Mouse (Mus musculus): ENCODE measurements at regions not wholly inside any gene's neighbourhood (a gene's known extent, or its start where the extent isn't known, plus 50 kb on each side); places are given as distances from the start of the nearest gene placed in this dataset.

DNA sequence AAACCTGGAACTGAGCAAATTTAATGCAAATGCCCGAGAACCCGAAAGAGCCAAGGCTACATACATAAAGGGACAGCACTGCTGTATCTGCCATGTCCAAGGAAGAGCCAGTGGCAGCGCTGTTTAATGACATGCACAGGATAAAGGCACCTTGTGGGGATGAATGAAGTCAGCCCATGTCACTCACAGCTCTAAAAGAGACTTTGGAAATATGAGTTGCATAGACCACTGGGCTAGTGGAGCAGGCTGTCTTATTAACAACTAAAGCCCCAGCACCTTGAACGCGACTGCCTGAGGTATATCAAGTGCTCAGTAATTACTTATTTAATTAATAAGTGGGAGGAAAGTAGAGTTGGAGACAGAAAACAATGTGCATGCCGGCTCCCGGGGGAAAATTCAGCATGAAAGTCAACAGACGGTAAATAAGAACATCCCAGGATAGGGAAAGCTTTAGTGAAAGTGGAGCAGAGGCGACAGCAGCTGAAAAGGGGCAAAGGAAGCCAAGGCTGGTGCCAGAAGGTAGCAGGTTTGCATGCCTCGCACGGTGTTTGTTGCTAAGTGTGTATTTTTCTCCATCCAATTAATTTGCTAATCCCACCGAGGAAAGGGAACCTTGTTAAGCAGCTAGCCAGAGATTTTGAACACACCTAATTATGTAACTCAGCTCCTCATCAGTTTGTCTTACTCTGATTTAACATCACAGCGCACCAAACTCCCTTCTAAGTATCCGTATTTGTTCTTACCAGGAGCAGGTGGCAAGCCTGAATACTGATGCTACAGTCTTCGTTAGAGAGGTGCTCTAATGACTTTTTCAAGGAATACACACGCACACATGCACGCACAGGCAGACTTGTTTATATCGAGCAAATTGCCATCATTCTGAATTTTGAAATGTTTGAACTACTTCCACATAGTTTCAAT lies 167.4 kb downstream of the Triml1 start:
- DNase-seq (ENCODE audit: low spot score in 2 of 2): no peak

DNA sequence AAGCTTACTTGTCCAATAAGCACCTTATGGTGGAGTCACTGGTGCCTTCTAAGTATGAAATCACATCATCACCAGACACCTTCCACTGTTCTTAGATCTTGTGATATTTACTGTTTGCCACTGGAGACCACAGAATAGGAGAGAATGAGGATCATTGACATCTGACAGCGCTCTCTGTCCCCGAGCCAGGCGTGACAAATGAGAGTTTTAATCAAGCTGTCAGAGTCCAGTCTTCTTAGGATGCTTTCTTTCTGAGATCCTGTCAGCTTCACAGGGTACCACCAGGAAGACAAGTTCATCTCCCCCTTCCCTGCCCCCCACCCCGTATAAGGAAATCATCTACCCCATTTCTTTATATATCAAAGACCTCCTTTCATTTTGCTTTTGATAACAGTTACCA lies 168.7 kb downstream of the Triml1 start:
- DNase-seq (ENCODE audit: low spot score in 2 of 2): no peak

DNA sequence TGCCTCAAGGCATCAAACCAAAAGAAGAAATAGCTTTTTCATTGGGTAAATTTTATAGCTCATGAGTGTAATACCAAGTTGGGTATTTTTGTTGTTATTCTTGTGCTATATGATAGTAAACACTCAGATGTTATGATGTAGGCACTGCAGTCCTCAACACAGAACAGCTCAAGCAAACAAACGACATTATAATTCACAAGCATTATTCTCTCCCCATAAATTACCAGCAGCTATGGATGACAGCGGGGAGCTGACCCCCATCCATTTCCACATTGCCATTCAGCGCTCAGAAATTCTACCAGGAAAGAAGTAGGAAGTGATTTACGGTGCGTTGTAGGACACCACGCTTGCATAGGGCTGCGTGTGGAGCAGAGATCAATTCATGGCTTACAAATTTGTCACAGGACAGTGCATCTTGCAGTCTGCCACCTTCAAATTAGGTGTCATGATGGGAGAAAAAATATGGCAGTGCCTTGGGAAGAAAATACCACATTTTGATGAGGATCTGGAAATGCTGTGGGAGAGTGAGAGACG lies 173.4 kb downstream of the Triml1 start:
- no peak for DNase-seq (ENCODE audit: low spot score in 2 of 2)

DNA sequence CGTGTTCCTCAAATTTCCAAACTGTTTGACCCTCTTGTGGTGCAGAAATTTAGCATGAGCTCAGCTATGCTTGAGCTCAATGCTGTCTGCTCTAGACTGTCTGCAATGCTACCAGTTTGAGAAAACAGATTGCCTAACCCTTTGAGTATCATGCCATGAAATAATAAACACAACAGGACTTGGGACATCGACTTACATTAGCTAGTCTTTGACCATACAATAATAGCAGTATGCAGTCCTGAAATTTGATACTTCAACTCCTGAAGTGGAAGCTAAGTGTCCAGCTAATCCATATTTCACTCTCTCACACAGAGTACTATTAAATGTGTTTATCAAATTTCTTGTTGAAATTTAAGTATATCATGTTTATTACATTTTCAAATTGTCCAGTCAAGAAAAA lies 176.8 kb downstream of the Triml1 start:
- DNase-seq (ENCODE audit: low spot score in 2 of 2): no peak

DNA sequence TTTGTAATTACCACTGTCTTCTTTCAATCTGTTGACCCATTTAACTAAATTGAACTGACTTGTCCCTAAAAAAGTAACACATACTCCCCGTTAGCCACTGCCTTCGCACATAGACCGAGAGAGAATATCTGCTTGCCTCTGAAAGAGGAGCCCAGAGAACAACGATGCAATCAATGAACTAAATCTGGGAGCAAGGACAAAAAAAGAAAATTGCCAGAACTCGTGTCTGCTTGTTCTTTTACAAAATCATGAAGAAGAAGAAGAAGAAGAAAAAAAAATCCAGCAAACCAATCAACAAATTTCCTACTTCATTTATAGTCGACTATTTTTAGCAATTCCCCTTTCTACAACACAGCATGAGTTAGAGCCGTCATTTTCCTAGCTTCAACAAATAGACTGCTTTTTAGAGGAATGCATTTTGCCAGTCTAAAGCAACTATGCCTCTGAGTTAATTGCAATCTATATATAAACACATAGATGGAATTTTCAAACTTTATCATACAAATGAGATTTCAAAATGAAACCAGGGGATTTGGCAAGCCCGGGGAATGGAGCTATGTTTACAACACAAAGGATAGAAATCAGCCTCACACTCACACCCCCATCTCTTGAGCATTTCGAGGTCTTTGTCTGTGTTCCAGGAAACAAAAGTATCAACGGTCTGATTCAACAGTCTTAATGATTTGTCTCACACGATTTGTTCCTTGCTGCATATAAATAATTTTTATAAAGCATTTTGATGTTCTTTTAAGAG lies 183.1 kb downstream of the Triml1 start:
- no peak for DNase-seq (ENCODE audit: low spot score in 2 of 2)

DNA sequence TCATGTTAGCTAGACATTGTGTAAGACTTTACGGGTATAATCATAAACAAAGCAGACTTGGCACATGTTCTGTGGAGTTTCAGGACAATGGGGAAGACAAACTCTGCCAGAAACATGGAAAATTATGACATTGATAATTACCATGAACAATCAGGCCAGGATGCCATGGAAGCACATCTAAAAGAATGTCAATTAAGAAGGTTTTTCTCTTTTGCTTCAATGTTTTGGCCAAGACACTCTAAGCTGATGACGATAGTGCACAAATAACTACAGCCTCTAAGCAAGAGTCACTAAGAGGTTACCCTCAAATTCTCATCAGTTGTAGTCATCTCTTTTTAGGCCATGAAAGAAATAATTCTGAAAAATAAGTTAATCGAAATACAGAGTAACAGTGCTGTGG lies 208.7 kb downstream of the Triml1 start:
- no peak for DNase-seq (ENCODE audit: low spot score in 2 of 2)

DNA sequence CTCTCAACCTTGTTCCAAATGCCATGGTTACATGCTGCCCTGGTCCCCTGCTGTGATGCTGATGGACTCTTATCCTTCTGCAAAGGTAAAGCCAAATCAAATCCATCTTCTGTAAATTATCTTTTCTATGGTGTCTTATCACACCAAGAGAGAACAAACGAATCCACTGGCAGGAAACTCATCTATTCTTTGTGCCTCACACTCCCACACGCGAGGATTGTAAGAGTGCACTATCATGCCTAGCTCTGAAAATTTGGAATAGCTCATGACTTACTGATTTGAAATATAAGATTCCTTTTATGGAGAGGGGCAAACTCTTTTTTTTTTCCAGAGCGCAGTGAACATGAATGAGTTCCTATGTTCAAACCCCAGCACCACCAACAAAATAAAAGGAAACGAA lies 249.6 kb downstream of the Triml1 start:
- peak in 1 of 2 experiments; percentile 12 for DNase-seq (ENCODE audit: low spot score in 2 of 2)

DNA sequence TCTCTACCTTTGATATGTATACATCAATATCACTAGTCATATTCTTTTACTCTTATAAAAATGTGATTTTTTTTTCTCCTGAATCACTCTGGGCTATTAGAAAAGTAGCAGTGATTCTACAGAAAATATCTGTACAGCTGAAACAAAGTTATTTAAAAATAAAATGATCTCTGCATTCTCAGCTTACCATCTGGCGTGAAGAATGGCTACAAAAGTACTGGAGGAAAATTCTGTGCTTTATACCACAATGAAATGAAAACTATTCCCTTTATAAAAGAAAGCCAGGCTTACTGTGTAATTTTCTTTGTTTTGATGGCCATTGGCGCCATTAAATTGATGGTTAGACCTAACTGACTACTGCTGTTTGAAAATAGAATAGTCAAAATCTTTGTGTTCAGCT lies 254.8 kb downstream of the Triml1 start:
- DNase-seq (ENCODE audit: low spot score in 2 of 2): no peak

DNA sequence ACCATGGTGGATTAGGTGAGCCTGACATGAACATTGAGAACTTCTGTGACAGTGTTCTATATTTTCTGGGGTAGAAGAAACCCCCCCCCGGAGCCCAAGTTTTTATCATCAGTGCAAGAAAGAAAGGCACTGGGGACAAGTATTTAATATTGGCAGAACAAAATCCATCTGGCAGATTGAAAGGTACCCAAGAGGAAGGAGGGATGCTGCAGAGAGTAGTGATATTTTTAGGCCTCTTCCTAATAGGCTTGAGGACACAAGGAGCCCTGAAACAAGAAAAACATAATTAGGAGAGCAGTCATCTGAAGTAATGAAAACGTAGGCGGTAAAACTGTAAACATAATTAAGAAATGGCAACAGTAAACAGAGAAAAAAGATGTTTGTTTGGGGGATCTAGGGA lies 271.0 kb downstream of the Triml1 start:
- no peak for DNase-seq (ENCODE audit: low spot score in 2 of 2)
